Mouse (Mus musculus) heart, embryonic 11.5 days (tissue): Measurements from ENCODE around the gene Ftcd. TPM values are rescaled to one million over a fixed set of nuclear protein-coding genes. Genes with fewer than 3 reads are reported as not detected.
A peak's percentile ranks its signal among the peaks of the same experiment; 100 is the strongest.

Source experiments
- ATAC-seq: fragments of 200-750 bp; cut with Nextera tagmentation; replicated peaks from 2 replicates; pipeline ENCODE4 v1.8.0; 2017; ENCODE audit warnings: moderate library complexity; ENCODE audit not compliant: insufficient number of reproducible peaks, low FRiP score, low TSS enrichment
- H3K27ac ChIP-seq: fragments of 300-500 bp; sonication (generic); 2 replicates; pipeline ENCODE4 v1.5.1; 2014; ENCODE audit warnings: mild to moderate bottlenecking, low read depth, low read length
- H3K27me3 ChIP-seq: fragments of 300-500 bp; sonication (generic); 2 replicates; pipeline ENCODE4 v1.6.1; 2014; ENCODE audit warnings: mild to moderate bottlenecking, low read length, mixed read lengths; ENCODE audit not compliant: control insufficient read depth, insufficient read depth
- H3K36me3 ChIP-seq: fragments of 300-500 bp; sonication (generic); 2 replicates; pipeline ENCODE4 v1.6.1; 2014; ENCODE audit warnings: mild to moderate bottlenecking, low read length, moderate library complexity, mixed read lengths; ENCODE audit not compliant: control insufficient read depth, insufficient read depth
- H3K4me1 ChIP-seq: fragments of 300-500 bp; sonication (generic); 2 replicates; pipeline ENCODE4 v1.6.1; 2014; ENCODE audit warnings: low read length; ENCODE audit not compliant: control insufficient read depth, insufficient read depth
- H3K4me2 ChIP-seq: fragments of 300-500 bp; sonication (generic); 2 replicates; pipeline ENCODE4 v1.6.1; 2014; ENCODE audit warnings: mild to moderate bottlenecking, moderate library complexity
- H3K4me3 ChIP-seq: fragments of 300-500 bp; sonication (generic); 2 replicates; pipeline ENCODE4 v1.5.1; 2014; ENCODE audit warnings: low read depth, low read length
- H3K9ac ChIP-seq: fragments of 300-500 bp; sonication (generic); 2 replicates; pipeline ENCODE4 v1.6.1; 2014; ENCODE audit warnings: mild to moderate bottlenecking, low read depth, low read length, moderate library complexity
- H3K9me3 ChIP-seq: fragments of 300-500 bp; sonication (generic); replicated peaks from 2 replicates; pipeline ENCODE4 v1.6.1; 2016; ENCODE audit warnings: low read length; ENCODE audit not compliant: control insufficient read depth
- WGBS: fragments of 180-500 bp; shearing (Covaris S2); extraction: QIAGEN DNeasy Blood & Tissue Kit; methylation state at CpG from one replicate; pipeline ENCODE4 v1.1.7; 2014; ENCODE audit not compliant: insufficient replicate concordance; 5-methylcytosine and 5-hydroxymethylcytosine counted together
- polyA plus RNA-seq: library from polyadenylated mRNA; unstranded; fragments of >200 nt; fragmentation: Nextera tagmentation; extraction: Ambion mirVana; gene quantifications from 2 replicates; pipeline ENCODE4 v1.2.1, GENCODE M21; 2014

The Ftcd gene
- 1.9 and 3.4 TPM in 2 replicates for polyA plus RNA-seq

DNA sequence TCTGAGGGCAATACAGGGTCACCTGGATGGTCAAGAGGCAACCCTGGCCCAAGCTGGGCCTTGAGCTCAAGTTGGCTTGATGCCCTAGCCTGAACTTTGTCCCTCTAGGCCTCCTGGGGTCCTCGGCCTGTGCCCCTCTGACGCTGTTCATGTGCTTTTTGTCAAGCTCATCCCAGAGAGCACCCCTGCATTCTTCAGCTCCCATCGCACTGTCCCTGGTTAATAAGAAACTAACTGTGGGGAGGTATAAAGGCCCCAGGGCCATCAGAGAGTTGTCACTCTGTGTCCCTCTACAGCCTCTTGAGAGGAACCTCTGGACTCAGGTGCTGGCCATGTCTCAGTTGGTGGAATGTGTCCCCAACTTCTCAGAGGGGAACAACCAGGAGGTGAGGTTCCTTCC, at the start of gene Ftcd:
Gene Ftcd, plus strand, starts transcription at position 275 of the 400 bp plus-strand sequence.
- WGBS: 78% methylated on average over 3 of the region's 3 CpGs
- Histone ChIP-seq H3K36me3 (no peaks in the 10 kb centered on the region), H3K4me2 (no peak within 1 kb of the TSS), H3K9me3 (peaks cover 5% of the 10 kb centered on the region; the same call in 1 of the 2 replicates), H3K4me3 (no peak within 1 kb of the TSS), H3K27me3 (no peaks in the 10 kb centered on the region), H3K9ac (no peak within 1 kb of the TSS), H3K4me1 (0 out of 2 replicates have a peak, but pooled peaks cover 3% of the 10 kb centered on the region), H3K27ac (no peak within 1 kb of the TSS)
- no peak for ATAC-seq

DNA sequence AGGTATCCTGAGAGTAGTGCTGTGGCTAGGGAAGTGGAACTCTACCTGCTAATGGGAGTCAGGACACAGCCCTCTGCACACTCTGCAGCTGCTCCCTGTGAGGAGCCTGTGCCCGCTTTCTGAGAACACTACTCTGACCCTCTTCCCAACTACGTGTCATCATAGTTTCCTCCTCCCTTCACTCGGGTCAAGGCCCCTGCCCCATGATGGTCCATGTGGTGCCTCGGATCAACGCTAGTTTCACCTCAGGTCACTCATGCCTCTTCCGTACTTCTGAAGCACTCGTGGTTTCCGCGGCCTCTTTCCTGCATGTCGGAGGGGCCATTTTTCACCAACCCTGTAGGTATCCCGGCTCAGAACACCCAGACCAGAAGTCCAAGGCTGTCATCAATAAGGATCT, 44.5 kb upstream of the Ftcd start:
- 3% methylated on average over 11 of the region's 11 CpGs for WGBS
- Histone ChIP-seq H3K4me3 (peak overlapping the region; percentile 59), H3K27ac (no peak overlapping the region), H3K9ac (peak overlapping the region; percentile 48; the same call in 1 of the 2 replicates), H3K36me3 (peaks cover 8% of the 10 kb centered on the region), H3K4me1 (peaks cover 8% of the 10 kb centered on the region; the same call in 1 of the 2 replicates), H3K9me3 (no peaks in the 10 kb centered on the region), H3K27me3 (no peaks in the 10 kb centered on the region), H3K4me2 (peak overlapping the region; percentile 72)
- peak; percentile 12; the same call in 1 of the 2 replicates for ATAC-seq

DNA sequence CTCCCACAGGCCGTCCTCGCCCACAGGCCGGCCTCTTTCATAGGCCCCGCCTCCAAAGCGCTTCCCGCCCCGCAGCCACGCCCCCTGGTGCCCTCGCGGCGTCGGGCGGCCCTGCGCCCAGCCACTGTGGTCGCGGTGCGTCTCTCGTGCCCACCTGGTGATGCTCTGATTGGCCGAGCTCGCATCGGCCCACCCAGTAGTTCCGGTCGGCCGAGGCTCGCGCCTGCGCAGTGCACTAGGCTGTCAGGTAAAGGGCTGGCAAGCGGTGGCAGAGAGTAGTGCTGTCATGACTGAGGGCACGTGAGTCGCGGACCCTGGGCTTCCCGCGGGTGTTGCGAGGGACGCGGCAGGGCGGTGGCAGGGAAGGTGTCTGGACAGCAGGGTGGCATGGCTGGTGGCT, 44.1 kb upstream of the Ftcd start, which contains the start of gene Lss:
Gene Lss, plus strand, starts transcription at position 214 of the 400 bp plus-strand sequence.
- Histone ChIP-seq H3K27me3 (no peaks in the 10 kb centered on the region), H3K4me3 (peak within 1 kb of the TSS; percentile 59), H3K4me1 (peaks cover 8% of the 10 kb centered on the region; the same call in 1 of the 2 replicates), H3K4me2 (peak within 1 kb of the TSS; percentile 72), H3K9ac (peak within 1 kb of the TSS; percentile 70), H3K9me3 (no peaks in the 10 kb centered on the region), H3K27ac (peak within 1 kb of the TSS; percentile 3), H3K36me3 (peaks cover 8% of the 10 kb centered on the region)
- 0% methylated on average over 37 of the region's 37 CpGs for WGBS
- ATAC-seq: peak; percentile 99

DNA sequence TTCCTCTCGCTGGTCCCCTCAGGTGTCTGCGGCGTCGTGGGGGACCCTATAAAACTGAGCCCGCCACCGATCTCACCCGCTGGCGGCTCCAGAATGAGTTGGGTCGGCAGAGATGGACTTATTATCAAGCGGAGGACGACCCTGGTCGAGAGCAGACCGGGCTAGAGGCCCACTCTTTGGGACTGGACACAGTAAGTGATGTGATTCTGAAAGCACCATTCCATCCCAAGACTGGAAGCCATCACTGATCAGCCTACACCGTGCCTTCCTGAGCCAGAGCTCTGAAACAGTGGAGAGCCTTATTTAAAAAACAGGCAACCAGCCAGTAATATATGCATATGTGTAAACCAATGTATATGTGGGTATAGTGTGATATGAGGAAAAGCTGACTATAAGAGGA, 43.6 kb upstream of the Ftcd start:
- no peak; the same call in 1 of the 2 replicates for ATAC-seq

DNA sequence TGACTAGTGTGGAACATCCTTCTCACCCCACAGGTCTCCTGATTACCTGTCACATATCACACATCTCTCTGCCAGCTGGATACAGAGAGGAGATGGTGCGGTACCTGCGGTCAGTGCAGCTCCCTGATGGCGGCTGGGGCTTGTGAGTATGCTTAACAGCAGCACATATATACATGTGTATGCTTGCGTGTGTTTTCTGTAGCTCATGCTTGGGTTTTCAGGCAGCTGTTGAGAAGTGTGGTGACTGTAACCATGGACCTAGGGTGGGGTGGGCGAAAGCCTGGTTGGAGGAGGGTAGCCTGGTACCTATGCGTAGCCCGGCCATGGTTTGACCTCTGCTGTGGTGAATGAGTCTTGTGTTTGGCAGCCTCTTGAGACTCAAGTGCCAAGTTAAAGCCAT, 39.9 kb upstream of the Ftcd start:
- H3K4me2 ChIP-seq: no peak overlapping the region
- H3K36me3 ChIP-seq: peaks cover 19% of the 10 kb centered on the region
- WGBS: 96% methylated on average over 7 of the region's 7 CpGs
- ATAC-seq: no peak
- no peak overlapping the region for H3K9ac ChIP-seq
- H3K27me3 ChIP-seq: no peaks in the 10 kb centered on the region
- H3K27ac ChIP-seq: no peak overlapping the region
- no peaks in the 10 kb centered on the region for H3K9me3 ChIP-seq
- peaks cover 7% of the 10 kb centered on the region; the same call in 1 of the 2 replicates for H3K4me1 ChIP-seq
- no peak overlapping the region for H3K4me3 ChIP-seq

More for the DNA sequence above, 43.6 kb upstream of the Ftcd start:
- peaks cover 8% of the 10 kb centered on the region for H3K36me3 ChIP-seq
- peak overlapping the region; percentile 59 for H3K4me3 ChIP-seq
- peak overlapping the region; percentile 70 for H3K9ac ChIP-seq
- H3K4me2 ChIP-seq: peak overlapping the region; percentile 72
- H3K9me3 ChIP-seq: no peaks in the 10 kb centered on the region
- H3K4me1 ChIP-seq: peaks cover 8% of the 10 kb centered on the region; the same call in 1 of the 2 replicates
- WGBS: under 1% methylated on average over 14 of the region's 14 CpGs
- H3K27ac ChIP-seq: peak overlapping the region; percentile 3
- no peaks in the 10 kb centered on the region for H3K27me3 ChIP-seq

DNA sequence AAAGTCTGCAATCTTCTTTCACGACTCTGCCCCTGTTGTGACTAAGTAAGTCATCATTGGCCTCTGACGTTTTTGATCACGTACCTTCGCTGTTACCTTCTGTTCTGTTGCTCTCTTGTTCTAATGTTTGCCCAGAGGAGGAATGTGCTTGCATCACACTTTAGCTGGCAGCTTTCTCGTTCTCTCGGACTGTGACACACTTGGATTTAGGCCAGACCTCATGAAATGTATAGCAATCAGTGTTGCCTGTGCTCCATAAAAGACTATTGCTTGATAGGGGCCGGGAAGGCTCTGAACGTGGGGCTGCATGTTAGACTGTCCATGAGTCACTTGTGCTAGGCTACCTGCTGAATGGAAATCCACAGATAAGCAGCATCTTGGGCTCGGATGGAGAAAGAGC, 37.8 kb upstream of the Ftcd start:
- H3K4me2 ChIP-seq: no peak overlapping the region
- WGBS: 80% methylated on average over 9 of the region's 9 CpGs
- no peaks in the 10 kb centered on the region for H3K4me1 ChIP-seq
- H3K9me3 ChIP-seq: no peaks in the 10 kb centered on the region
- no peak overlapping the region for H3K9ac ChIP-seq
- H3K27me3 ChIP-seq: no peaks in the 10 kb centered on the region
- peaks cover 27% of the 10 kb centered on the region for H3K36me3 ChIP-seq
- no peak for ATAC-seq
- H3K27ac ChIP-seq: no peak overlapping the region
- no peak overlapping the region for H3K4me3 ChIP-seq

DNA sequence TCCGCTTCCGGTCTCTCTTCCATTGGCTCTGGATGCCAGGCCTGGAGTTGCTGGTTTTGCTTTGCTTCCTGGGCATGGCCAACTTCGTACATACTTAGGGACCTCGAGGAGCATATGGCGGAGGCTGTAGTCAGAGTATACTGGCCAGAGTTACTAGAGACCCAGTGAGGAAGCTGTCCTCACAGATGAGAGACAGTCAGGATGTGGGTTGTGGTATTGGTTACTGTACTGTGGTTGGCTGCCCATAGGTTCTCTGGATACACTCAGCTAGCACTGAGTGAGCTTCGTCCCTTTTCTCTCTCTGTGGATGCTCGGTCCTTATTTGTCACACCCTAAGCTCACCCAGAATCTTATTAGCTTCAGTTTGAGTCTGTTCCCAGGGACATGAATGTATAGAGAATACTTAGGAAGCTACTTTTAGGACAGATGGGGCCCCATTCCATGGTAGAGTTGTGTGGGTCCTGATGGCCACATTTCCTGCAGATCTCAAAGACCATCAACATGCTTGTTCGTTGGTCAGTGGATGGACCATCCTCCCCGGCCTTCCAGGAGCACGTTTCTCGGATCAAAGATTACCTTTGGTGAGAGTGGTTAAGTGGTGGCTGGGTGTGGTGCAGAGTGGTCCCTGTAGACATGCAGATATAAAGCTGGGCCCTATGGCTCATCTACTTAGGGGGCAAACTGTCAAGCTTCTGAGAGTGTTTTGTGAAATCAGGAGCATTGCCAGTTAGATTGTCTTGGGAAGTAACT, 33.9 kb upstream of the Ftcd start:
- H3K4me3 ChIP-seq: no peak overlapping the region
- WGBS: 89% methylated on average over 11 of the region's 11 CpGs

DNA sequence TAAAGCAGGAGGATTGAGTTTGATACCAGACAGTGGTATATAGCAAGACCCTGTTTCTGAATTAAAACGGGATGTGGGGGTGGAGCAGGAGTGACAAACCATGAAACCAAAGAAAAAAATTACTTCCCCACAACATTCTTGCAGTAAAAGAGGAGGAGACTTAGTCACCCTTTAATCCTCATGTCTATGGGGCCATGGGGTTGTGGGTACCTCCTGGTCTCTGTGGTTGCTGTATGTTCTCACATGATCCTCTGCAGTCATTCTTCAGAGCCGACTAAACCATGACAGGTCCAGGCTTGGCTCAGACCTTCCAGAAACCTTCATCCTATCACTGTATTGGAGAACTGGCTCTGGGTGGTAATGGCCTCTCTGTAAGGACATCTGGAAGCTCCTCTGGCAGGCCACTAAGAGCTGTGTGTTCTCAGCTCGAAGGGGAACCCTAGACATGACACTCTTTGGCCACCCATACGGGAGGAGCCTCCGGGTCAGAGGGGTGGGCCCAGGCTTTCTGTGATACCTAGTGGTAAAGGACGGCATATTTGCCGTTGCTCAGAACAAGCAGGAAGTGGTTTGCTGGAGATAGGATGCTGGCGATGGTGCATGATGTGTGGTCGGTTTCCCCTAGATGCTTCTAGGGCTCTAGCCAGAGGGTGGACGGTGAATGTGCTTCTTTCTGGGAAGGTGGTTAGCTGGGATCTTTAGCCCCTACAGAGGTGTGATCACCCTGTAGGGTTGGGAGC, 32.6 kb upstream of the Ftcd start:
- WGBS: 77% methylated on average over 10 of the region's 10 CpGs
- Histone ChIP-seq H3K4me3 (no peak overlapping the region), H3K9ac (no peak overlapping the region), H3K4me2 (no peak overlapping the region), H3K27me3 (no peaks in the 10 kb centered on the region), H3K27ac (no peak overlapping the region), H3K9me3 (no peaks in the 10 kb centered on the region), H3K36me3 (peaks cover 34% of the 10 kb centered on the region), H3K4me1 (no peaks in the 10 kb centered on the region)
- no peak for ATAC-seq

More for the DNA sequence above, 33.9 kb upstream of the Ftcd start:
- Histone ChIP-seq H3K27me3 (no peaks in the 10 kb centered on the region), H3K9me3 (no peaks in the 10 kb centered on the region), H3K36me3 (peaks cover 27% of the 10 kb centered on the region), H3K4me2 (no peak overlapping the region), H3K9ac (no peak overlapping the region), H3K4me1 (no peaks in the 10 kb centered on the region), H3K27ac (no peak overlapping the region)
- ATAC-seq: no peak
